Mouse (Mus musculus) ovary, postnatal 36 days (tissue): ENCODE measurements at regions not wholly inside any gene's neighbourhood (a gene's known extent, or its start where the extent isn't known, plus 50 kb on each side); places are given as distances from the start of the nearest gene placed in this dataset.

ENCODE experiments used
- DNase-seq: peaks from one replicate; pipeline ENCODE4 v3.0.0; 2022; ENCODE audit warnings: low spot score, mixed read lengths

DNA sequence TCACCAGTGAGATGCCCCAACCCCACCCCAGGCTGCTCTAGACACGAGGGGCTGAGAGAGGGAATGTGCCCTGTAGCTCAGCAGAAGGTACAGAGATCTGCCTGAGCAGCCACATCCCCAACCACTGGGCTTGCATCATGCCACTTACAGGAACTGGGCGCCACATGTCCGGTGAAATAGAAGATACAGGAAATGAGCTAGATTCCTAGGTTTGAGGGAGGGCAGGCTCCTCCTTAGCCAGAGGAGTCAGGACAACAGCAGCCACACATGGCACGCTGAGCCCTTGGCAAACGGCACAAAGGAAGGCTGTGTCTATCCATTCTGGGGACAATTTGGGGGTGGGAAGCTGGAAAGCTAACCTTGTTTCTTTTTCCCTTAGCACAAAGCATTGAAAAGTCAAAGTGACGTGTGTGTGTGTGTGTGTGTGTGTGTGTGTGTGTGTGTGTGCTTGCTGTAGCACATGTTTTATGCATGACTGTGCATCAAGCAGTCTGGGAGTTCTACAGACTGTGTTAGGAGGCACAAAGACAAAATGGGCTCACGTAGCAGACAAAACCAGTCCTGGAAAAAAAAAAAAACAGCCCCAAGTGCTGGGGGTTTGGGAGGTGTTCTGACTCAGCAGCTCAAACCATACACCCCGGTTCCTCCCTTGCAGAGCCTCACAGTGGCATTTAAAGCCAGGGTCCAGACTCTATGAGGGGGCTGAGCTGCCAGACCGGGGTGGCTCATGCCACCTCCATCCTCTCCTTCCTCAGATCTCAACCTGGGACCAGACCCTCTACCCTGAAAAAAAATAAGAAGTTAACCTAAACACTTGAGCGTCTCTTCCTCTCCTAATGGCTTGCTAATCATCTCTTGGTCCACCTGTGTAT lies 343.7 kb upstream of the Smim15 start:
- DNase-seq: no peak

DNA sequence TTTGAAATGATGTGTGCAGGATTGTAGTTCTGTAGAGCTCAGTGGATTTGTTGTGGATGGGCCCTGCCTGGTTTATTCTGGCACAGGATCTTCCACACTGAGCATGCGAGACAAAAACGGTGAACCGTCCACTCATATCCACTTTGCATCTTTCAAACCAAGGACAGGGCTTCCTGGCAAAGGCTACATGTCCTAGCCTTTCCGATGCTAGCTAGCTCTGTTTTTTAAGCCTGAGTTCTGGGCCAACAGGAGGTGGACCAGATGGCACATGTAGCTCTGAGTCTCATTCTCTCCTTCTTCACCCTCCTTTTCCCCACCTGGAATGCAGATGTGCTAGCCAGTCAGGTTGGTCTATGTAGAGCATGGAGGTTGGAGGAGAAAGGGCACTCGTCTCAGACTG lies 345.0 kb upstream of the Smim15 start:
- no peak for DNase-seq

DNA sequence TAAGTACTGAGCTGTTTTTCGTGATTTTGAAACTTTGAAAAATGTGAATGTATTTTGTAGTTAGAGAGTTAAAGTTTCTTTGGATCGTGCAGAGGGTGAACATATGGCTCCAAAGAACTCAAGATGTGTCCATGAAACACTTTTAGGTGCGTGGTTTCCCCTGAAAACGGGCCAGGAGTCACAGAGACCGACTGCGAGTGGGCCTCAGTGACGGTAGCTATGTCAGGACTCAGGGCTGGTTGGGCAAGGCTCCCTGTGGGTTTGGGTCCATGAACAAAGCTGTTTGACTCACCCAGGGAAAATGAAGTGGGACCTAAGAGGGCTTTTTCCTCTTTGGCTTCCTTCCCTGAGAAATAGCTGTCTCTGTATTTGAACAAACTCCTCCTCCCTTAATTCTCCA lies 345.9 kb upstream of the Smim15 start:
- DNase-seq: no peak

DNA sequence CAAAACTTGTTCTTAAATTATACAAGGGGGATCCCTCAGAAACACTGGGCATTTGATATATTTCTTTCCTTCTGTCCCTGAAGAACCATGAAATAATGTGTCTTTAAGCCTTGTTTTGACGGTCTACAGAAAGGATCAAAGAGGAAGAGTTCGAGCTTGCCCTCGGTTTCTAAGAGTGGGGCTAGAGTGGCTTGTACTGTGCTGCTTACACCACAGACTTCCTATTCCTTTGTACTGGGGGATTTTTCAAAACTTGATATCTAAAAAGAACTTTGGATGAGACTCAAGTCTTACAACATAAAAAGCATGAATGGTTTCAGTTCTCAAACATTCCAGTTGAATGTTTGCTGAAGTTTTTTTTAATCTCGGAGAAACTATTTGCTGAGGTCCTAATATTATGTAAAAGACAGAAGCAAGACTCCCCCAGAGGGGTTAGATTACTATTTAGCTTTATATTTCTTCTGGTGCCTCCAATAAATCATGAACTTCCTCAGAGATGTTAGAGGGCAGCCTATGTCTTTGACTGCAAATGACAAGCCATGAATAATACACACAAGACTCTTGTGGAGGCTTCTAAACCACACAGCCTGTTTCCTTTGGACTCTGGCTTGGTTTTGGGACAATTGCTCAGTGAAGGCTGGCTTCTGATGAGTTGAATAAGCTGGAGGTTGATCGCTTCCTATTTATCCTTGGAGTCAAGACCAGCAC lies 352.0 kb upstream of the Smim15 start:
- DNase-seq: no peak

DNA sequence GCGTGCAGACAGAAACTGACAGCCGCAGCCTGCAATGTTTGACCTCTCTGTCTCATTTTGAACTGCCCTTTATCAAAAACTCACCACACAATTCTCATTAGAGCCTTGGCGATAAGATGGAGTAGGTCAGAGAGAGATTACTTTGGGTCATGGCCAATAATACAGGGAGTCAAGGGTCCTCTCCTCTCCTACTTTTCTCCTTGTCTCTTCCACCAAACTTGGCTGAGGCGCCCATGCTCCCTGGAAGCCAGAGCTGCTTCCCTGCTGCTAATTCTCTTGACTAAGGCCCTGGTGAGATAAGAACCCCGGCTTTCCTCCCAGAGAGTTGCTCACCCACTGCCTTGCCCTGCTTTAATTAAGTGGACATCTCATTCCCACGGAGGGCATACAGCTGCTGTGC lies 355.3 kb upstream of the Smim15 start:
- no peak for DNase-seq

DNA sequence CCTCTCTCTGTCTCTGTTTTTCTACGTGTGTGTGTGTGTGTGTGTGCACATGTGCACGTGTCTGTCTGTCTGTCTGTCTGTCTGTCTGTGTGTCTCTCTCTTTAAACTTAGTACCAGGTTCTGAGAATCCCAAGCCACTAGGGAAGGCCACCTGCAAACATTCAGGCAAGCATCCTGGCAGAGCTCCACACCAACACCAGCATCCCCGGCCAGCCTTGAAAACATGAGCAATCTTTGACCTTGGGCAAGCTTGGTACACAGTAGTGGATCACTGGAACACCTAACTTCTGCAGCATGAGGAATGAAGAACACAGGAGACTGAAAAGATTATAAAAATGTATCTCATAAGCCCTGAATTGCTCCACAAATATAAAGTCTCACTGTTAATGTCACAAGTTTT lies 359.0 kb upstream of the Smim15 start:
- no peak for DNase-seq

DNA sequence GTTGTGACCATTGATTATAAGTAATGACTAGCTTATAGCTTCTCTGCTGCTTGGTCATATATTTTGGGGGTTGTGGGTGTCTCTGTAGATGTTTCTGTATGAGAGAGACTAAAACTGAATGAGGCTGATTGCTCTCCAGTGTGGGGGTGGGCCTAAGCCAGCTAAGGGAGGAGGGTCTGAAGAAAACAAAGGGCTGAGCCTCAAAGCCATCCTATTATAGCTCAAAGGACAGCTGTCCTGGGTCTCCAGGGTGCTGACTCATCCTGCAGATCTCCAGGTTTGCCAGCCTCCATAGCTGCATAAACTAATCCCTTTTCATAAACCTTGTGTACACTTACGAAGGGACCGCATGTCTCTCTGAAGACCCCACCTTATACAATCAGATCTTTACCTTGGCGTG lies 360.3 kb upstream of the Smim15 start:
- DNase-seq: no peak

DNA sequence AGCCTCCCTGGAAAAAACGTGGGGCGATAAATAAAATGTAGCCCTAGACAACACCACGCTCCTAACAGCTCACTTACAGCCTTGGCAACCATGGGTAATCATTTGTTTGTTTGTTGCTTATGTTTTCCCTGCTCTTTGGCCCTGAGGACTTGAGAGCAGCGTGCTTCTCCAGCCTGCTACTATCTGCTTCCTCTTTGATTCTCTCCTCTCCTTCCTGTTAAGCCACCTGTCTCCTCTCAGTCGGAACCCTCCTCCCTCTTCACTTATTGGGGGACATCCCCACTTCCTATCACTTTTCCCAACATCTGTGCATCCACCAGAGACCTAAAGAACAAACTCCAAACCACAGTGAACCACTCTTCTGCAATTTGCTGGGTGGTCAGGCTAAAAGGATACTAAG lies 362.5 kb upstream of the Smim15 start:
- no peak for DNase-seq

DNA sequence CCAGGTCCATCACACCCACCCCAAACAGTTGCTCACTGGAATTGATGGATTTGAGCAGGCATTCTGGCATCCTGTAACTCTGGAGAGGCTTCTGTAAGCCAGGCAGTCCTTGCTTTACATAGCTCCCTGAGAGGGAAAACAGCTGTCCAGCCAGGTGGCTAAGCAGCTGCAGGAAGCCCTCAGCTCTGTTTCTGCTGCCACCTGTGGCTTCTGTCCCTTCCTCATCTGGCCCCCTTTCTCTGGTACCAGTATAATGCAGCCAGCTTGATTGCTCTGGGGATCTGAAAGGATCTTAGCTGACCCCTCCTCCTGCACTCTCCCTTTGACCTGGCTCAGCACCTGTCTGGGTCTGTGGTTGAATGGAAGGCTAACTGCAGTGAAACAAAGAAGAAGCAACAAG lies 365.4 kb upstream of the Smim15 start:
- no peak for DNase-seq

DNA sequence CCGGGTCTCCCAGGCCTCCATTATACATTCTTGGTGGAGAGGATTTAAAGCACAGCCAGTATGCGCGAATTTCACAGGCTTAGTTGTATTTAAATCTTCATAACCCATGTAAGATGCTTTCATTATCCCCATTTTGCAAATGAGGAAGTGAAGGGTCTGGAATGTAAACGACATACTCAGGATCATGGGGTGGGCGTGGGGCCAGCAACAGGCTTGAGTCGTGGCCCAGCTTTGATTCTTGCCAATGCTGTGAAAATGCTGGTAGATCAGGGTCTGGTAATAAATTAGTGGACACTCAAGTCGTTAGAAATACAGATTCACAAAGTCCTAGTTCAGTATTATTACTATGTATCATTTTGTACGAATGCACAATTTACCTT lies 367.2 kb upstream of the Smim15 start:
- no peak for DNase-seq

DNA sequence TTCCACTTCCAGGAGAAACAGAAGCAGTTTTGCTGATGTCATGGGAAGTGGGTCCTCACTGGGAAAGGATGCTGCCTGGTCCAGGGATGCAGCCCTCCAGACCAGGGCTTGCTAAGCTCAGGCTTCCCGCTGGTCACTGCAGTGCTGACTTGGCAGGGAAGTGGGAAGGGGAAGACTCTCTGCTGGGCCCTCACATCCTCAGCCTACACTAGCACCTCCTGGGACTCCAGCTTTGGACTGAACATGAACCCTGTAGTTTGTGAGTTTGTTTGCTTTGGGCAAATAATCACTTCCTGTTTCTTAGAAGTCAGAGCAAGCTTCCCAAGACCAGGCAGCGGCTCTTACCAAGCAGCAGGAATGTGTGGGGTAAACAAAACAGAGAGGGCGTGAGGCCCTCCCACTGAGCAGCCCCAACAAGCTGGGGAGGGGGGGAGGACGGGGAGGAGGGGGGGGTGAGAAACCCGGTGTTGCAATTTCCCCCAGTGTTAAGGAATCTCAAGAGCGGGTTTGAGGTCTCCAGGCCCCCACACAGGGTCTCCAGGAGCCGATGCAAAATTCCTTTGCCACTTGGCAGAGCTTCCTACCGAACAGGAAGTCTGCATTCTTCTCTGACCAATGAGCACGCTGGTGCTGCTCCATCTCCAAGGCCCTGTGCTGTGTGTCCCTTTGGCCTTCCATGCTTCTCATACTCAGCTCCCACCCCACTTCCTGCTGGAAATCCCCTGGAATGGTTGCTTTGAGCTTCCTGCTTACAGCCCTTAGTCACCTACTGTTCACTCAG lies 367.7 kb upstream of the Smim15 start:
- DNase-seq: no peak

DNA sequence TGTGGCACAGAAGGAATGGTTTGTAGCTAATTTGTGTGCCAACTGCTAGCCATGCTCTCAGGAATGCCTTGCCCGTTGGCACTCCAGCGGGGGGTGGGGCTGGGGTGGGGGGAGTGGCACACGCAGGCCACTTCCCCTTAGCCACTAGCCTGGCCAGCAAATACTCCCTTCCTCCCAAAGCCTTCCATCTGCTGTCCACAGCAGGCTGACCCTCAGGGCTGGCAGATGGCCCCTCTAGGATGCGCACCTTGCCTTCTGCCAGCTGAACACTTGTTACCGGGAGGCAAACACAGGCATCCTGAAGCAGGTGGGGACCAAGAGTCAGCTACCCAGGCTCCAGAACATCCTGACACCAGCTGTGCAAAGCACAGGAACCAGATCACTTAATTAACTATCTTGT lies 372.1 kb upstream of the Smim15 start:
- DNase-seq: no peak

DNA sequence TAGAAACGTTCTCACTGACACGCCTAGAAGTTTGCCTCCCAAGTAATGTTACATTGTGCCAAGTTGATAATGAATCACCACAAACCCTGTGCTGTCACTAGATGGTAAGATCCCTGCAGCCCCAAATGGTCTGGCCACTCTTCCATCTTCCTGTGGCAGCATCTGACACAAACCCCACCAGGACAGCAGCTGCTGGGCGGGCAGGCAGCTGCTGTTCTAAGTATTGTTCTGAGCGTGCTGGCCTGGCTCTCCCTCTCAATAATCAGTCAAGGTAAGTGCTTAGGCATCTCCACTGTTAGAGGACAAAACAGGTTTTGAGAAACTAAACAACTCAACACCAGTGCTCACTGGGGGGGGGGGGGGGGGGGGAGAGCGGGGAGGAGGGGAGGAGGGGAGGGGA lies 375.7 kb upstream of the Smim15 start:
- no peak for DNase-seq

DNA sequence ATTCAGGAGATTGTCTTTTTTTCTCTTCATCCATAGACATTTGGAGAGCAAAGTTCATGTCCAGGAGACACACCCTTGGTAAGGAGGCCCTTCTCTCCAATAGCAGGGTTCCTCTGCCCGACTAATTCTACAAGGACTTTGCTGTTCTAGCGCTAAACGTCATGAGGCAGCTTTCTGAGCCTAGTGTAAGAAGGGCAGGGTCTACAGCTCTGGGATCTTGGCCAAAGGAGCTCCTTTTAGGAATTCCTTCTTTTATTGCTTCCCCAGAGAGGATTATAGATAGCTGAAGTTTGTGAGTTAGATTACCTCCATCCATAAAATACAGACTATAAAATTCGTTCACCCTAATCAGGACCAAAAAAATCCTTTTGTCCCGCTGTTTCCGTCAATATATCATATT lies 378.5 kb upstream of the Smim15 start:
- no peak for DNase-seq

DNA sequence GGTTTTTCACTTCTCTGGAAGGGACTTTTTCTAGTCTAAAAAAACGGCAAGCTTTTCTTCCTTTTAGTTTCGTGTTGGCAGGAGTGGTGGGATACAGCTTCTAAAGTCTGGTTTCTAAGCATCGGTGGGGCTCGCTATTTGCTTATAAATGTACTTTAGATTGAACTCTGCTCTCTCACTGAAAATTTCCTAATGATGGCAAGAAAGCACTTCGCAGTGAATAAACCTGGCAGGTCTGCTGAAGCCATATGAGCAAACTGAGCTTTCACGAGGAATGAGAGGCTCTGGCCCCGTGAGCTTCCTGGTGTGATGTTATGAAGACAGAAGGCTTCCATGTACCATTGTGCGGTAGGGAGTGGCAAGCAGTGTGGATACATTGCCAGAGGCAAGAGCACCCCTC lies 380.0 kb upstream of the Smim15 start:
- no peak for DNase-seq

DNA sequence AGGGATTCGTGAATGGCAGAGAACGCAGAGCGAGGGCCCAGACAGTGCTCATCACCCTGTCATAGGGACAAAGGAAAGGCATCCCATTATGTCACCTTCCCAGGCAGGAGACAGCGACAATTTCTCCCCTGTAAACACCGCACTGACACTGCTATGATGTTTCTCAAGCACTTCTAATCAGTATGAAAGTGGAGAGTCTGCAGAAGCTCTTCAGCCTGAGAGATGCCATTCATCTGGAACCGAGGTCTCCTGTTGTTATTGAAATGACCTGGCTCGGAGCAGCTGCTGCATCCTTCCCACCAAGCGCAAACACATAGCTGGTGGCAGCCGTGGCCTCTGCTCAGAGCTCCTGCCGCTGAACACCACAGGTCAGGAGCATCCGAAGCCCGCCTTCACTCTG lies 380.5 kb upstream of the Smim15 start:
- no peak for DNase-seq

DNA sequence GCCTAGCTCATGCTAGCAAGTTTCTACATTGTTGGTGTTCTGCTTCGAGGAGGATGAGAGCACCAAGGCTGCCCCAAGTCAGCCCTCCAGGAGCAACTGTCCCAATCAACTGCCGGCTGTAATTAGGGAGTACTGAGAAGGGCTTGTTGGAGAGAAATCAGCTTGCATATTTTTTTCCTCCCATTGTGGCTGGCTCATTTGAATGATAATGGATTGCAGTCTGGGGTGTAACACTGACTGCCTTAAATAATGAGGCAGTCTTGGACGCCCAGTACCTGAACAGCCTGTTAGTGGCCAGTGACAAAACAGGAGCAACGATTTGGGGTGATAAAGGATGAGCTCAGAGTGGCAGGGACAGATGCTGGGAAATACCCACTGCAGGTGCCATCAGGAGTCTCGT lies 382.8 kb upstream of the Smim15 start:
- DNase-seq: no peak

DNA sequence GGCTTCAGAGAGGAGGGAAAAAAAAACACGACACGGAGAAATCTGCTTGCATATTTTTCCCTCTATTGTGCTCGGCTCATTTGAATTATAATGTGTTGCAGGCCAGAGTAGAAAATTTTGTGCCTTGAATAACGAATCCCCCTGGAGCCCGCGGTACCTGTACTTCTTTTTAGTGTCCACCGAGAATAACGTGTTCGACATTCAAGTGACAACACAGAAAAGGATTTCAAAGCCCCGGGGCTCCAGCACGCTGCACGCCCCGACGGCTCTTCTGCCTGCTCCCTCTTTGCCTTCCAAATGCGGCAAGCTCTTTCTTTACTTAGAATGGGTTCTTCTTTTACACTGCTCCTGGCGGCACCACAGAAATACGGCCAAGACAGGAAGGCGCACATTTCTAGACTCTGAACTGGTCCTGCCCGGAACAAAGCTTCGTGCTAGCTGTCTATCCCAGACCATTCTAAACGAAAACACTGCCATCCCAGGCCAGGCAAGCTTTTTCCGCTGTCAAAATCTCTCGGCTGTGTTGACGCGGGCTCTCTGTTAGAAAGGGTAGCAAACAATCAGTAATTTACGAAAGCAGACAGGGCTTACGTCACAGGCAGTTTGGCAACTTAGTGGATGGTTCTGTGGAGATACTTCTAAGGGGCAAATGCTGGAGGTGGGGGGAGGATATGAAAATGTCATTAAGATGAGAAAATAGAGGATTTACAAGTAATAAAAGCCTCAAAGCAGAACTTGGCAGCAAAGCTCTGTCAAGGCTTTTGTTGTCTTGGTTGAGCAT lies 398.2 kb upstream of the Smim15 start:
- peak; percentile 20 for DNase-seq

DNA sequence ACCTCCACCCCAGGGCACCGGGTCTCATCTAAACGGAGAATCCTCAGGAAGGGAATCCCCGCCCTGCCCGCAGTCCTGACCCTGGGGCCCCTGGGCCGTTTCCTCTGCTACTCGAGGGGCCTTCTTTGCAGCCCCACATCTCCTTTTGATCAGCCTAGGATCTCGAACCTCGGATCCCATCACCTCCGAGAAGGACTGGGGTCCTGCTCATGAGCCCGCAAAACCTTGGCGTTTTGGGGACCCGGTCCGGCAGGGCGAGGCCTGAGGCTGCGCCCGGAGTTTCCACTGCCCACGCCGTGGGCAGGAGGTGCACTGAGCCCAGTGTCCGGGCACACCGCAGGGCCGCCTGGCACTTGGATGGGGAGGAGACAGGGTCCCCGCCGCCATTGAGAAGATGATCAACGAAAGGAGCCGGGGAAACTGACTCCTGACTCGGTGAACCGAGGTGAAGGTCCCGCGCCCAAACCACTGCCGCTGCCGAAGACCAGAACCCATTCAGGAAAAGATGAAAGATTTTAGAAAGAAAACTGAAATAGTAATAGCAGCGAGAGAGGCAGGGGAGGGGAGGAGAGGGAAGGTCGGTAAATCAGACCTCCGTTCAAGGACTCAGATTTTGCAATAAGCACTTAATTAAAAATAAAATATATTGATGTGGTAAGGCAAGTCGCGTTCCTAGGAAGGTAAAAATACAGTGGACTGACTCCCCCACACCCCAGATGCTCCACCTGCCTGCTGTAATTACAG lies 399.0 kb upstream of the Smim15 start:
- DNase-seq: no peak

DNA sequence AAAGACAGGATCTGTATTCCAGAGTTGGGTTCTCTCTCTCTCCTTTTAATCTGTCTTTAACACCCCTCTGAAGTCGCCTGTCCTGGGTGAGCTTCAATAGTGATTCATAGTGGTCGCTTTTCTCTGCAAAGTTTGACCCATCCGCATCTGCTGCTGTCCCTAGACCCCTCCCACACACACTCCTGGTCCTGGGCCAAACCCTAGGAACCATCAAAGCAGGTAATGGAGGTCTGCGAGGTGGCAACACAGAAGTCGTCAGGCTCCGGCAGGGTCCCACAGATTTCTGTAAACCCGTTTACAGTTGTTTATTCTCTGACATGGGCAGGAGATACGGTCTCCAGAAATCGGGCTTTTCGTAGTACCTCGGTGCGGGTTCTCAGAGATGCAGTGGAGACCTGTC lies 399.5 kb upstream of the Smim15 start:
- DNase-seq: no peak

DNA sequence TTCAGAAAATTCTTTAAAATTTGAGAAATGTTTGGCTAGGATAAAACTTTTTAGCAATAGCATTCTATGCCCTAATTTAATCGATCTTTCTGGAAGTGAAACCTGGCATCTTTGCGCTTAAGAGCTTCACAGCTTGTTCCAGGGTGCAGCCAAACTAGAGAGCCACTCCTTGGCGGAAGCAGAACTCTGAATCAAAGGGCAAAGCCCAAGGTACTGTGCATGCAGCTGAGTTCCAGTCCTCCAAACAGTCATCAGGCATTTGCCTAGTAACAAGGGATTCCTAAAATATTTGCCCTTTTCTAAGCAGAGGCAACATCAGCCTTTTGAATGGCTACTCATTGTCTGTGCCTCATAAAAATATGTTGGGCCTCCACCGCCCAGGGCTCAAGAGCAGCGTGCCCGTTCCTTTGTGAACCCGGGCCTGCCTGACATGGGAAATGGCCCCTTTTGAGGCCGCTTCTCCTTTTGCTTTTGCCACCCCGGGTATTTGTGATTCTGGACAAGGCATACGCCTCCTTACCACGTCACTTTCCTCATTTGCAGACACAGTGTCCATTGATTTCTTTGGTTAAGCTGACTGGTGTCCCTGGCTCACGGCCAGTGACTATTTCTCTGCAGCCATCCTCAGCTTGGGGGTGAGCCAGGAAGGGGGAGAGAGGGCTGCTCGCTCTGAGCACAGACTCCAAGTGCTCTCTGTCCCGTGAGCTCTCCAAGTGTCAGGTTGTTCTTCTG lies 402.2 kb upstream of the Smim15 start:
- peak; percentile 18 for DNase-seq
